Mouse (Mus musculus) heart, embryonic 11.5 days (tissue): ENCODE data around the gene Trp53bp1. TPM values are rescaled to one million over a fixed set of nuclear protein-coding genes. Genes with fewer than 3 reads are reported as not detected.

ENCODE experiments used
- ATAC-seq: fragments of 200-750 bp; cut with Nextera tagmentation; replicated peaks from 2 replicates; pipeline ENCODE4 v1.8.0; 2017; ENCODE audit warnings: moderate library complexity; ENCODE audit not compliant: insufficient number of reproducible peaks, low FRiP score, low TSS enrichment
- H3K27ac ChIP-seq: fragments of 300-500 bp; sonication (generic); 2 replicates; pipeline ENCODE4 v1.5.1; 2014; ENCODE audit warnings: mild to moderate bottlenecking, low read depth, low read length
- H3K27me3 ChIP-seq: fragments of 300-500 bp; sonication (generic); 2 replicates; pipeline ENCODE4 v1.6.1; 2014; ENCODE audit warnings: mild to moderate bottlenecking, low read length, mixed read lengths; ENCODE audit not compliant: control insufficient read depth, insufficient read depth
- H3K36me3 ChIP-seq: fragments of 300-500 bp; sonication (generic); 2 replicates; pipeline ENCODE4 v1.6.1; 2014; ENCODE audit warnings: mild to moderate bottlenecking, low read length, moderate library complexity, mixed read lengths; ENCODE audit not compliant: control insufficient read depth, insufficient read depth
- H3K4me1 ChIP-seq: fragments of 300-500 bp; sonication (generic); 2 replicates; pipeline ENCODE4 v1.6.1; 2014; ENCODE audit warnings: low read length; ENCODE audit not compliant: control insufficient read depth, insufficient read depth
- H3K4me2 ChIP-seq: fragments of 300-500 bp; sonication (generic); 2 replicates; pipeline ENCODE4 v1.6.1; 2014; ENCODE audit warnings: mild to moderate bottlenecking, moderate library complexity
- H3K4me3 ChIP-seq: fragments of 300-500 bp; sonication (generic); 2 replicates; pipeline ENCODE4 v1.5.1; 2014; ENCODE audit warnings: low read depth, low read length
- H3K9ac ChIP-seq: fragments of 300-500 bp; sonication (generic); 2 replicates; pipeline ENCODE4 v1.6.1; 2014; ENCODE audit warnings: mild to moderate bottlenecking, low read depth, low read length, moderate library complexity
- H3K9me3 ChIP-seq: fragments of 300-500 bp; sonication (generic); replicated peaks from 2 replicates; pipeline ENCODE4 v1.6.1; 2016; ENCODE audit warnings: low read length; ENCODE audit not compliant: control insufficient read depth
- WGBS: fragments of 180-500 bp; shearing (Covaris S2); extraction: QIAGEN DNeasy Blood & Tissue Kit; methylation state at CpG from one replicate; pipeline ENCODE4 v1.1.7; 2014; ENCODE audit not compliant: insufficient replicate concordance; 5-methylcytosine and 5-hydroxymethylcytosine counted together
- polyA plus RNA-seq: library from polyadenylated mRNA; unstranded; fragments of >200 nt; fragmentation: Nextera tagmentation; extraction: Ambion mirVana; gene quantifications from 2 replicates; pipeline ENCODE4 v1.2.1, GENCODE M21; 2014

Gene Trp53bp1
- polyA plus RNA-seq, 1 experiment from 2014 or later, result 60.1 TPM

GRCm38 (mm10) chr2:121295608-121296571 lies 24.7 kb upstream of the Trp53bp1 start:
- Histone ChIP-seq H3K4me2 (peak overlapping the region; percentile 81), H3K27ac (no peak overlapping the region), H3K36me3 (no peaks in the 10 kb centered on the region; the same call in 1 of the 2 replicates), H3K9ac (peak overlapping the region; percentile 34), H3K27me3 (peaks cover 38% of the 10 kb centered on the region), H3K4me1 (peaks cover 37% of the 10 kb centered on the region), H3K4me3 (peak overlapping the region; percentile 55), H3K9me3 (no peaks in the 10 kb centered on the region)
- WGBS, result under 1% methylated on average over 15 of the region's 15 CpGs
- peak; percentile 26; the same call in 1 of the 2 replicates for ATAC-seq

- 3% methylated on average over 18 of the region's 18 CpGs for WGBS
- peak overlapping the region; percentile 91 for H3K27ac ChIP-seq
Observed at GRCm38 (mm10) chr2:121294753-121295607, 23.8 kb upstream of the Trp53bp1 start.

GRCm38 (mm10) chr2:121294182-121294581 lies 23.0 kb upstream of the Trp53bp1 start:
- ATAC-seq, result 0 out of 2 replicates have a peak, but pooled peaks have one; percentile 5
- Histone ChIP-seq H3K4me3 (peak overlapping the region; percentile 55), H3K27ac (peak overlapping the region; percentile 91), H3K9me3 (no peaks in the 10 kb centered on the region), H3K36me3 (no peaks in the 10 kb centered on the region), H3K4me1 (peaks cover 44% of the 10 kb centered on the region), H3K4me2 (peak overlapping the region; percentile 81), H3K27me3 (peaks cover 29% of the 10 kb centered on the region), H3K9ac (peak overlapping the region; percentile 34)
- WGBS, result 7% methylated on average over 4 of the region's 4 CpGs

More at GRCm38 (mm10) chr2:121294753-121295607, 23.8 kb upstream of the Trp53bp1 start:
- peaks cover 40% of the 10 kb centered on the region for H3K4me1 ChIP-seq
- peak; percentile 69 for ATAC-seq
- peak overlapping the region; percentile 81 for H3K4me2 ChIP-seq
- no peaks in the 10 kb centered on the region for H3K36me3 ChIP-seq
- H3K27me3 ChIP-seq, result peaks cover 35% of the 10 kb centered on the region
- peak overlapping the region; percentile 34 for H3K9ac ChIP-seq
- H3K9me3 ChIP-seq, result no peaks in the 10 kb centered on the region
- peak overlapping the region; percentile 55 for H3K4me3 ChIP-seq

- H3K27me3 ChIP-seq, result peaks cover 29% of the 10 kb centered on the region
- H3K9me3 ChIP-seq, result no peaks in the 10 kb centered on the region
- peaks cover 40% of the 10 kb centered on the region for H3K4me1 ChIP-seq
- H3K9ac ChIP-seq, result peak overlapping the region; percentile 18; the same call in 1 of the 2 replicates
- no peak overlapping the region for H3K4me2 ChIP-seq
- no peaks in the 10 kb centered on the region for H3K36me3 ChIP-seq
- H3K27ac ChIP-seq, result no peak overlapping the region
- H3K4me3 ChIP-seq, result no peak overlapping the region
- no peak for ATAC-seq
- 64% methylated on average over 5 of the region's 5 CpGs for WGBS
Observed at GRCm38 (mm10) chr2:121292316-121293013, 21.3 kb upstream of the Trp53bp1 start.

GRCm38 (mm10) chr2:121289730-121290540 lies 18.7 kb upstream of the Trp53bp1 start:
- Histone ChIP-seq H3K4me2 (peak overlapping the region; percentile 96), H3K27ac (no peak overlapping the region), H3K4me3 (peak overlapping the region; percentile 67), H3K36me3 (no peaks in the 10 kb centered on the region), H3K9me3 (no peaks in the 10 kb centered on the region), H3K27me3 (peaks cover 19% of the 10 kb centered on the region), H3K9ac (peak overlapping the region; percentile 28; the same call in 1 of the 2 replicates), H3K4me1 (peaks cover 24% of the 10 kb centered on the region)
- ATAC-seq, result no peak
- 5% methylated on average over 36 of the region's 36 CpGs for WGBS

- H3K9me3 ChIP-seq, result no peaks in the 10 kb centered on the region
- peak within 1 kb of the TSS; percentile 96 for H3K4me2 ChIP-seq
- H3K36me3 ChIP-seq, result no peaks in the 10 kb centered on the region
- WGBS, result 2% methylated on average over 48 of the region's 48 CpGs
- peak within 1 kb of the TSS; percentile 67 for H3K4me3 ChIP-seq
- no peak within 1 kb of the TSS for H3K27ac ChIP-seq
- peaks cover 15% of the 10 kb centered on the region for H3K4me1 ChIP-seq
- peak; percentile 96 for ATAC-seq
- peak within 1 kb of the TSS; percentile 66 for H3K9ac ChIP-seq
- H3K27me3 ChIP-seq, result peaks cover 19% of the 10 kb centered on the region
Observed at GRCm38 (mm10) chr2:121288901-121289729, 17.9 kb upstream of the Trp53bp1 start, which contains the start of gene Map1a. Gene Map1a (plus strand): TSS chr2:121289600.

- ATAC-seq, result no peak
- Histone ChIP-seq H3K4me2 (no peak overlapping the region), H3K4me1 (peaks cover 10% of the 10 kb centered on the region), H3K9me3 (no peaks in the 10 kb centered on the region), H3K36me3 (no peaks in the 10 kb centered on the region), H3K9ac (no peak overlapping the region), H3K4me3 (no peak overlapping the region), H3K27me3 (peaks cover 19% of the 10 kb centered on the region), H3K27ac (no peak overlapping the region)
- WGBS, result 67% methylated on average over 2 of the region's 2 CpGs
Observed at GRCm38 (mm10) chr2:121287850-121288249, 16.6 kb upstream of the Trp53bp1 start.
